24 mouse cellular contexts compared by ENCODE assay signal in genomic region chr15:98019047-98019446, GRCm38 (mm10). TPM values are rescaled to one million over a fixed set of nuclear protein-coding genes. Genes with fewer than 3 reads are reported as not detected.
A peak's percentile ranks its signal among the peaks of the same experiment; 100 is the strongest.
DNase-seq lines count a peak whose midpoint lies in the region; ATAC-seq and TF ChIP-seq lines count a peak whose summit lies in the region.
"Had no signal": no experiment of that assay in that cellular context is flagged by ENCODE, and none has a peak within 500 bp of the region (broad histone marks: within the 10 kb centered on the region; RNA-seq: fewer than 3 reads in every experiment).

No protein-coding gene starts in this region.

- no peak overlapping the region for H3K4me3 ChIP-seq in forebrain, embryonic 10.5 days
- no peak overlapping the region for H3K4me3 ChIP-seq in forebrain, embryonic 14.5 days (ENCODE audit: low read depth, low read length)
- H3K4me3 ChIP-seq in lung, embryonic 14.5 days (ENCODE audit: low read depth, low read length) = no peak overlapping the region
- no peak overlapping the region for H3K4me3 ChIP-seq in lung, embryonic 16.5 days (ENCODE audit: low read length)
- H3K4me3 ChIP-seq: embryonic facial prominence, embryonic 13.5 days; embryonic facial prominence, embryonic 15.5 days; erythroblast, embryonic 14.5 days; forebrain, embryonic 13.5 days had no signal

- peaks cover 19% of the 10 kb centered on the region for H3K4me1 ChIP-seq in forebrain, embryonic 10.5 days
- no peaks in the 10 kb centered on the region for H3K4me1 ChIP-seq in forebrain, embryonic 14.5 days (ENCODE audit: control insufficient read depth, insufficient read depth, low read length)
- peaks cover 7% of the 10 kb centered on the region; the same call in 1 of the 2 replicates for H3K4me1 ChIP-seq in lung, embryonic 14.5 days (ENCODE audit: insufficient read depth)
- H3K4me1 ChIP-seq in lung, embryonic 16.5 days (replicated peaks; ENCODE audit: control insufficient read depth, insufficient read depth, low read length) = no peaks in the 10 kb centered on the region
- H3K4me1 ChIP-seq: forebrain, embryonic 13.5 days had no signal

- H3K27me3 ChIP-seq in forebrain, embryonic 10.5 days (ENCODE audit: poor library complexity, severe bottlenecking) = no peaks in the 10 kb centered on the region
- H3K27me3 ChIP-seq in forebrain, embryonic 14.5 days (replicated peaks; ENCODE audit: control insufficient read depth, insufficient read depth, low read length) = no peaks in the 10 kb centered on the region
- H3K27me3 ChIP-seq in lung, embryonic 14.5 days (ENCODE audit: insufficient read depth, low read length) = no peaks in the 10 kb centered on the region
- no peaks in the 10 kb centered on the region for H3K27me3 ChIP-seq in lung, embryonic 16.5 days (ENCODE audit: control insufficient read depth, insufficient read depth, low read depth, low read length)
- H3K27me3 ChIP-seq: embryonic facial prominence, embryonic 13.5 days; embryonic facial prominence, embryonic 15.5 days; forebrain, embryonic 13.5 days had no signal

- no peak for ATAC-seq in forebrain, embryonic 14.5 days
- peak; percentile 63; the same call in 1 of the 2 replicates for ATAC-seq in lung, embryonic 14.5 days (ENCODE audit: insufficient read depth)
- peak; percentile 64; the same call in 1 of the 2 replicates for ATAC-seq in lung, embryonic 16.5 days (ENCODE audit: low read depth)
- ATAC-seq: CD4-positive, CD25-positive, alpha-beta regulatory T cell, adult 4 months; forebrain, embryonic 13.5 days; forebrain, embryonic 16.5 days had no signal

- H3K36me3 ChIP-seq in forebrain, embryonic 10.5 days (replicated peaks) = no peaks in the 10 kb centered on the region
- no peaks in the 10 kb centered on the region for H3K36me3 ChIP-seq in forebrain, embryonic 14.5 days (ENCODE audit: control insufficient read depth, insufficient read depth, low read length)
- no peaks in the 10 kb centered on the region for H3K36me3 ChIP-seq in lung, embryonic 14.5 days (ENCODE audit: insufficient read depth)
- no peaks in the 10 kb centered on the region for H3K36me3 ChIP-seq in lung, embryonic 16.5 days (ENCODE audit: control insufficient read depth, insufficient read depth, low read length)
- H3K36me3 ChIP-seq: embryonic facial prominence, embryonic 13.5 days; embryonic facial prominence, embryonic 15.5 days; G1E had no signal

- no peaks in the 10 kb centered on the region for H3K9me3 ChIP-seq in forebrain, embryonic 10.5 days
- H3K9me3 ChIP-seq in forebrain, embryonic 14.5 days (replicated peaks; ENCODE audit: control insufficient read depth, low read length) = no peaks in the 10 kb centered on the region
- H3K9me3 ChIP-seq in lung, embryonic 14.5 days (ENCODE audit: low read depth, low read length) = no peaks in the 10 kb centered on the region
- H3K9me3 ChIP-seq in lung, embryonic 16.5 days (ENCODE audit: control insufficient read depth, low read length) = no peaks in the 10 kb centered on the region
- H3K9me3 ChIP-seq: embryonic facial prominence, embryonic 13.5 days; embryonic facial prominence, embryonic 15.5 days; forebrain, embryonic 13.5 days; G1E had no signal

- no peak overlapping the region for H3K9ac ChIP-seq in forebrain, embryonic 14.5 days (ENCODE audit: low read length)
- H3K9ac ChIP-seq in lung, embryonic 14.5 days = no peak overlapping the region
- H3K9ac ChIP-seq in lung, embryonic 16.5 days (ENCODE audit: low read length) = no peak overlapping the region
- H3K9ac ChIP-seq: embryonic facial prominence, embryonic 13.5 days; embryonic facial prominence, embryonic 15.5 days; forebrain, embryonic 13.5 days had no signal

- WGBS in forebrain, embryonic 10.5 days = 77% methylated on average over 3 of the region's 3 CpGs
- 74% methylated on average over 3 of the region's 3 CpGs for WGBS in forebrain, embryonic 14.5 days
- WGBS in lung, embryonic 14.5 days = 40% methylated on average over 3 of the region's 3 CpGs
- WGBS in lung, embryonic 16.5 days = 54% methylated on average over 3 of the region's 3 CpGs

- no peak for DNase-seq in forebrain, embryonic 10.5 days (ENCODE audit: extremely low spot score, low spot score)
- DNase-seq in forebrain, embryonic 14.5 days (ENCODE audit: low spot score) = no peak
- peak; percentile 47 for DNase-seq in lung, embryonic 14.5 days
- no peak for DNase-seq in lung, postnatal 14 days
- no peak for DNase-seq in lung, postnatal 10 days
- DNase-seq: adrenal gland, adult 2 months; adrenal gland, postnatal 10 days; adrenal gland, postnatal 25 days; B cell, adult 2 months; cerebellum, adult 11 months; cerebellum, adult 18-20 months; cerebellum, adult 8-10 months; cerebellum, adult 9-11 months; cerebellum, postnatal 14 days; cerebellum, postnatal 36 days; embryo, embryonic 11 days had no signal

- H3K27ac ChIP-seq in forebrain, embryonic 10.5 days = peak overlapping the region; percentile 57; the same call in 1 of the 2 replicates
- H3K27ac ChIP-seq in forebrain, embryonic 14.5 days (ENCODE audit: low read depth, low read length) = no peak overlapping the region
- no peak overlapping the region for H3K27ac ChIP-seq in lung, embryonic 14.5 days (ENCODE audit: low read depth)
- no peak overlapping the region for H3K27ac ChIP-seq in lung, embryonic 16.5 days (ENCODE audit: low read length)
- H3K27ac ChIP-seq: embryonic facial prominence, embryonic 13.5 days; embryonic facial prominence, embryonic 15.5 days; forebrain, embryonic 13.5 days had no signal

- TF ChIP-seq CTCF in lung, embryonic 14.5 days (IDR thresholded peaks at IDR 0.05; ENCODE audit: low read depth) = no peak

- no peak overlapping the region for H3K4me2 ChIP-seq in forebrain, embryonic 14.5 days (ENCODE audit: low read length)
- no peak overlapping the region for H3K4me2 ChIP-seq in lung, embryonic 14.5 days
- H3K4me2 ChIP-seq in lung, embryonic 16.5 days (ENCODE audit: low read depth, low read length) = no peak overlapping the region
- H3K4me2 ChIP-seq: embryonic facial prominence, embryonic 13.5 days; embryonic facial prominence, embryonic 15.5 days; forebrain, embryonic 13.5 days had no signal

RNA-seq across cellular contexts. Expression of gene Col2a1, which starts 14.6 kb away (rescaled TPM):
- 183 and 190 TPM in 2 replicates for polyA plus RNA-seq in forebrain, embryonic 10.5 days (2016; fragmentation: Nextera tagmentation; extraction: Ambion mirVana)
- 19.4 and 23.9 TPM in 2 replicates for polyA plus RNA-seq in forebrain, embryonic 14.5 days (2014; fragmentation: Nextera tagmentation; extraction: Ambion mirVana)
- polyA plus RNA-seq in lung, embryonic 14.5 days (2014; fragmentation: Nextera tagmentation; extraction: Ambion mirVana) = 29.3 and 33.3 TPM in 2 replicates
- 17.0 and 19.2 TPM in 2 replicates for polyA plus RNA-seq in lung, embryonic 16.5 days (2015; fragmentation: Nextera tagmentation; extraction: Ambion mirVana)
- polyA plus RNA-seq: CD4-positive, CD25-positive, alpha-beta regulatory T cell, adult 4 months; erythroblast, embryonic 14.5 days; G1E had no signal

RNA-seq across cellular contexts. Expression of gene Tmem106c, which starts 55.0 kb away (rescaled TPM):
- polyA plus RNA-seq in forebrain, embryonic 10.5 days (2016; fragmentation: Nextera tagmentation; extraction: Ambion mirVana) = 39.2 and 43.2 TPM in 2 replicates
- polyA plus RNA-seq in forebrain, embryonic 14.5 days (2014; fragmentation: Nextera tagmentation; extraction: Ambion mirVana) = 71.7 and 75.2 TPM in 2 replicates
- polyA plus RNA-seq in lung, embryonic 14.5 days (2014; fragmentation: Nextera tagmentation; extraction: Ambion mirVana) = 31.4 and 35.1 TPM in 2 replicates
- 46.6 and 51.2 TPM in 2 replicates for polyA plus RNA-seq in lung, embryonic 16.5 days (2015; fragmentation: Nextera tagmentation; extraction: Ambion mirVana)
